Mouse (Mus musculus) CH12.LX (cell line): ENCODE data around the gene Man1b1. TPM values are rescaled to one million over a fixed set of nuclear protein-coding genes. Genes with fewer than 3 reads are reported as not detected.

Experiments
- DNase-seq: peaks from one replicate; pipeline ENCODE4 v3.0.0-alpha.2; 2013; ENCODE audit errors: extremely low read depth
- H3K27ac ChIP-seq: 2 replicates; pipeline ENCODE4 v1.5.1; 2012; ENCODE audit warnings: low read depth, mild to moderate bottlenecking, control low read depth, moderate library complexity; ENCODE audit not compliant: insufficient read depth
- H3K27me3 ChIP-seq: replicated peaks from 2 replicates; pipeline ENCODE3; 2012; ENCODE audit warnings: inconsistent platforms
- H3K36me3 ChIP-seq, 2 experiments: replicated peaks in 1 of 2; 2 replicates each; pipeline versions ENCODE3 to v1.6.1; 2012; ENCODE audit warnings: inconsistent platforms in 1 of 2, low read length in 1 of 2, mild to moderate bottlenecking in 1 of 2, mixed read lengths in 1 of 2, moderate library complexity in 1 of 2; ENCODE audit not compliant: control insufficient read depth in 1 of 2, insufficient read depth in 1 of 2
- H3K4me1 ChIP-seq, 2 experiments: 2 replicates each; pipeline ENCODE4 v1.6.1; 2012; ENCODE audit warnings: inconsistent platforms in 1 of 2, moderate library complexity in 1 of 2; ENCODE audit not compliant: insufficient read depth in 2 of 2, control insufficient read depth in 1 of 2
- H3K4me2 ChIP-seq: 2 replicates; pipeline ENCODE4 v1.6.1; 2012; ENCODE audit warnings: low read depth, mild to moderate bottlenecking, control low read depth; ENCODE audit not compliant: poor library complexity, insufficient read depth, severe bottlenecking
- H3K4me3 ChIP-seq, 3 experiments: fragments of 150-350 bp in 1 of 3; sonication (generic) in 1 of 3; replicated peaks in 1 of 3; 2 replicates each; pipeline versions ENCODE3 to v1.5.1; 2011 to 2012; ENCODE audit warnings: low read depth in 2 of 3, low read length in 2 of 3, mild to moderate bottlenecking in 2 of 3, moderate library complexity in 2 of 3, control low read depth in 1 of 3, improper control_type of control experiment in 1 of 3, inconsistent platforms in 1 of 3, mixed read lengths in 1 of 3; ENCODE audit not compliant: poor library complexity in 1 of 3
- H3K79me2 ChIP-seq: replicated peaks from 2 replicates; pipeline ENCODE4 v1.6.1; 2012; ENCODE audit warnings: mild to moderate bottlenecking, moderate library complexity; ENCODE audit not compliant: control insufficient read depth, poor library complexity, insufficient read depth, severe bottlenecking; ENCODE audit errors: extremely low read depth
- H3K9ac ChIP-seq: 2 replicates; pipeline ENCODE4 v1.6.1; 2012; ENCODE audit warnings: low read depth, mild to moderate bottlenecking, control low read depth, moderate library complexity; ENCODE audit not compliant: insufficient read depth
- H3K9me3 ChIP-seq: replicated peaks from 2 replicates; pipeline ENCODE3; 2012; ENCODE audit warnings: low read length, inconsistent platforms, mixed read lengths
- CHD1 ChIP-seq: IDR thresholded peaks from 2 replicates; pipeline ENCODE4 v1.6.1; 2012; ENCODE audit warnings: low read depth, low read length, improper control_type of control experiment, inconsistent platforms
- CTCF ChIP-seq, 2 experiments: IDR thresholded peaks in 1 of 2; conservative IDR thresholded peaks in 1 of 2; 2 replicates each; pipeline ENCODE4 v1.5.1; 2011 to 2012; ENCODE audit warnings: low read depth in 2 of 2, low read length in 2 of 2, improper control_type of control experiment in 1 of 2, inconsistent platforms in 1 of 2, mild to moderate bottlenecking in 1 of 2, moderate library complexity in 1 of 2
- ELF1 ChIP-seq: IDR thresholded peaks from 2 replicates; pipeline ENCODE4 v1.6.1; 2014; ENCODE audit warnings: low read depth, mild to moderate bottlenecking, inconsistent platforms, low read length, improper control_type of control experiment
- HCFC1 ChIP-seq: IDR thresholded peaks from 2 replicates; pipeline ENCODE4 v1.6.1; 2012; ENCODE audit warnings: low read depth, mild to moderate bottlenecking, inconsistent platforms, low read length, improper control_type of control experiment
- JUND ChIP-seq: conservative IDR thresholded peaks from 2 replicates; pipeline ENCODE4 v1.6.1; 2011; ENCODE audit warnings: low read depth, low read length, improper control_type of control experiment
- KAT2A ChIP-seq: IDR thresholded peaks from 2 replicates; pipeline ENCODE4 v1.6.1; 2012; ENCODE audit warnings: low read length, improper control_type of control experiment, inconsistent platforms; ENCODE audit not compliant: insufficient replicate concordance
- MAX ChIP-seq: IDR thresholded peaks from 2 replicates; pipeline ENCODE4 v1.6.1; 2011; ENCODE audit warnings: low read length, improper control_type of control experiment
- MAZ ChIP-seq: IDR thresholded peaks from 2 replicates; pipeline ENCODE4 v1.6.1; 2012; ENCODE audit warnings: low read depth, mild to moderate bottlenecking, inconsistent platforms, low read length, improper control_type of control experiment, moderate library complexity
- MEF2A ChIP-seq: IDR thresholded peaks from 2 replicates; pipeline ENCODE4 v1.6.1; 2014; ENCODE audit warnings: low read depth, mild to moderate bottlenecking, inconsistent platforms, low read length, improper control_type of control experiment, borderline replicate concordance
- MXI1 ChIP-seq: IDR thresholded peaks from 2 replicates; pipeline ENCODE4 v1.6.1; 2011; ENCODE audit warnings: mild to moderate bottlenecking, low read depth, low read length, improper control_type of control experiment
- NRF1 ChIP-seq: IDR thresholded peaks from 2 replicates; pipeline ENCODE4 v1.6.1; 2014; ENCODE audit warnings: low read depth, mild to moderate bottlenecking, inconsistent platforms, low read length, improper control_type of control experiment, moderate library complexity
- RAD21 ChIP-seq: IDR thresholded peaks from 2 replicates; pipeline ENCODE4 v1.6.1; 2011; ENCODE audit warnings: low read depth, mild to moderate bottlenecking, low read length, improper control_type of control experiment, moderate library complexity
- RCOR1 ChIP-seq: conservative IDR thresholded peaks from 2 replicates; pipeline ENCODE4 v1.6.1; 2012; ENCODE audit warnings: low read depth, mild to moderate bottlenecking, inconsistent platforms, low read length, improper control_type of control experiment
- SIN3A ChIP-seq: IDR thresholded peaks from 2 replicates; pipeline ENCODE4 v1.6.1; 2012; ENCODE audit warnings: low read length, improper control_type of control experiment, inconsistent platforms
- SMC3 ChIP-seq: IDR thresholded peaks from 2 replicates; pipeline ENCODE4 v1.6.1; 2011; ENCODE audit warnings: low read depth, low read length, improper control_type of control experiment
- TBP ChIP-seq: conservative IDR thresholded peaks from 2 replicates; pipeline ENCODE4 v1.6.1; 2011; ENCODE audit warnings: low read depth, low read length, improper control_type of control experiment
- TCF12 ChIP-seq: IDR thresholded peaks from 2 replicates; pipeline ENCODE4 v1.6.1; 2014; ENCODE audit warnings: low read depth, mild to moderate bottlenecking, inconsistent platforms, low read length, improper control_type of control experiment
- UBTF ChIP-seq: IDR thresholded peaks from 2 replicates; pipeline ENCODE4 v1.6.1; 2012; ENCODE audit warnings: low read depth, mild to moderate bottlenecking, inconsistent platforms, low read length, improper control_type of control experiment, moderate library complexity
- ZKSCAN1 ChIP-seq: IDR thresholded peaks from 2 replicates; pipeline ENCODE4 v1.6.1; 2012; ENCODE audit warnings: low read depth, inconsistent platforms, low read length, improper control_type of control experiment, borderline replicate concordance
- ZNF384 ChIP-seq: IDR thresholded peaks from 2 replicates; pipeline ENCODE4 v1.6.1; 2012; ENCODE audit warnings: low read depth, low read length, improper control_type of control experiment, inconsistent platforms
- dilution Hi-C: fragments of 300-500 bp; cut with MboI; formaldehyde crosslinking; loops from 2 replicates; pipeline ENCODE4 v1.14.3; 2020; ENCODE audit warnings: low sequenced_read_pairs; ENCODE audit not compliant: extremely low pct_unique_long_range_greater_than_20kb, extremely low pct_ligation_motif_present
- in situ Hi-C: fragments of 300-500 bp; cut with MboI; formaldehyde crosslinking; loops from 3 replicates; pipeline ENCODE4 v1.14.3; 2019; ENCODE audit warnings: low sequenced_read_pairs, low pct_ligation_motif_present, low pct_unique_long_range_greater_than_20kb, mixed read lengths
- polyA plus RNA-seq: library from polyadenylated mRNA; unstranded; fragments of >175 nt; gene quantifications from 2 replicates; pipeline ENCODE4 v1.2.1, GENCODE M21; 2012; ENCODE audit warnings: low read depth; ENCODE audit not compliant: insufficient read length
- total RNA-seq, 2 experiments: library from RNA; depleted of rRNA; stranded (reverse); fragments of 300-350 nt in 1 of 2; fragments of >200 nt in 1 of 2; gene quantifications; 2 replicates each; pipeline ENCODE4 v1.2.3; 2012 to 2014

The Man1b1 gene
- total and polyA plus RNA-seq, 3 experiments: 39.3 to 68.8 (median 45.7) TPM

DNA sequence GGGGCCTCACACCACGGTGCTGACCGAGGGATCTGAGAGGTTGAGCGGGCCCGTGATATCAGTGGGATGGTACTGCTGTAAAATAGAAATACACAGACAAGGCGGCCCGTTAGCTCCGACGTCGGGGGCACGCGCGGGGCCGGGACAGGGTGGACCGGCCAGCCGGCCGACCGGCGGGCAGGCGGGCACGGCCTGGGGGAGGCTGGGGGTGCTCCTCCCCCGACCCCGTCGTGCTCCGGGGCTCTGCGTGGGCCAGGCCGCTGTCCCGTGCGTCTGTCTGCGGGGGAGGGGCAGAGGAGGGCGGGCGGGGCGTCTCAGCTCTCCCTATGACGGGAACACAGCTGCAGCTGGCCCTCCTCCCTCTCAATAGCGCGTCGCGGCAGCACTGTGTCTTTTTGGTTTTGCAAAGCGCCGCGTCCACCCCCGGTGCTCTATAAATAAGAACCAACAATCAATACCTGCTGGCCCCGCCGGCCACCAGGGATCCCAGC lies 40.0 kb upstream of the Man1b1 start:
- dilution Hi-C loops: no loop called here
- H3K4me3 ChIP-seq: no peak overlapping the region
- in situ Hi-C loops: no loop called here

DNA sequence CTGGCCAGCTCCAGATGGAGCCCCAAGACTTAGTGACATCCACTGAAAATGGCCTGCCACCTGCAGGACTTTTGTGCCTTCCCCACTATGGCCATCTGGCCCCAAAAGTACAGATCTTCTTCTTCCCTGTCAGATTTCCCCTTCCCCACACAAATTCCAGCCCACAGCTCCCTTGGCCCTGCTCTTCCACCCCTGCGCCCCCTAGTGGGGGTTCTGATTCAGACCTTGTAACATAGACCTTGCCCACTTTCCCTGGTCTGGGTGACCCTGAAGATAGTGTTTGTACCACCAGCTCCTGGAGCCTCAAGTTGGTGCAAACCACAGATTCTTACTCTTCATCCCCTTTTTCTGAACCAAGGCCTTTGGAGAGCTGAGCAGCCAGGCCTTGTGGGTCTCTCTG lies 39.3 kb upstream of the Man1b1 start:
- in situ Hi-C loops (no loop called here), dilution Hi-C loops (no loop called here)
- H3K9ac ChIP-seq: no peak overlapping the region
- H3K4me2 ChIP-seq: peak overlapping the region; percentile 78
- peaks cover 2 to 4% of the 10 kb centered on the region in 2 experiments; a peak in 3 of 4 replicates for H3K4me1 ChIP-seq
- TF ChIP-seq MAX (no peak), ELF1 (no peak), CTCF (conservative IDR thresholded peaks at IDR 0.05 in 1 of 2, IDR thresholded peaks at IDR 0.05 in 1 of 2; ENCODE audit: low read depth in 2 of 2, low read length in 2 of 2) (peak; percentile 45 to 79), SMC3 (peak; percentile 78), ZKSCAN1 (no peak), RAD21 (peak; percentile 34), SIN3A (peak; percentile 45; the same call in 1 of the 2 replicates), UBTF (0 out of 2 replicates have a peak, but pooled peaks have one; percentile 19), TCF12 (no peak)
- no peak overlapping the region for H3K4me3 ChIP-seq
- peaks cover 72% of the 10 kb centered on the region for H3K27me3 ChIP-seq
- peak; percentile 65 for DNase-seq
- no peak overlapping the region for H3K27ac ChIP-seq
- no peaks in the 10 kb centered on the region for H3K36me3 ChIP-seq
- H3K9me3 ChIP-seq: no peaks in the 10 kb centered on the region
- H3K79me2 ChIP-seq: no peaks in the 10 kb centered on the region

More for the DNA sequence above, 40.0 kb upstream of the Man1b1 start:
- Histone ChIP-seq H3K9ac (no peak overlapping the region), H3K36me3 (peaks cover 0 to 2% of the 10 kb centered on the region in 2 experiments), H3K4me1 (peaks cover 2 to 4% of the 10 kb centered on the region in 2 experiments; a peak in 3 of 4 replicates), H3K4me2 (peak overlapping the region; percentile 78), H3K9me3 (no peaks in the 10 kb centered on the region), H3K27me3 (peaks cover 64% of the 10 kb centered on the region), H3K27ac (no peak overlapping the region), H3K79me2 (no peaks in the 10 kb centered on the region)
- DNase-seq: peak; percentile 13
- TF ChIP-seq MEF2A: no peak
- TF ChIP-seq KAT2A: no peak
- TF ChIP-seq CTCF (conservative IDR thresholded peaks at IDR 0.05 in 1 of 2, IDR thresholded peaks at IDR 0.05 in 1 of 2; ENCODE audit: low read depth in 2 of 2, low read length in 2 of 2): no peak
- TF ChIP-seq MXI1: no peak
- no peak for TF ChIP-seq CHD1
- no peak for TF ChIP-seq TBP
- no peak for TF ChIP-seq ELF1
- no peak for TF ChIP-seq RCOR1
- no peak for TF ChIP-seq NRF1
- no peak for TF ChIP-seq HCFC1
- no peak for TF ChIP-seq MAZ
- no peak for TF ChIP-seq ZNF384
- TF ChIP-seq JUND: no peak
